Mouse (Mus musculus) bone marrow macrophage, adult 2 months (primary cell): ENCODE data around the gene Gm156.

Experiments used
- CTCF ChIP-seq: IDR thresholded peaks from 2 replicates; pipeline ENCODE4 v1.5.1; 2012; ENCODE audit warnings: low read depth, mild to moderate bottlenecking, low read length, moderate library complexity
- POLR2A ChIP-seq: IDR thresholded peaks from 2 replicates; pipeline ENCODE4 v1.6.1; 2012; ENCODE audit warnings: mild to moderate bottlenecking, low read depth, low read length, borderline replicate concordance

DNA sequence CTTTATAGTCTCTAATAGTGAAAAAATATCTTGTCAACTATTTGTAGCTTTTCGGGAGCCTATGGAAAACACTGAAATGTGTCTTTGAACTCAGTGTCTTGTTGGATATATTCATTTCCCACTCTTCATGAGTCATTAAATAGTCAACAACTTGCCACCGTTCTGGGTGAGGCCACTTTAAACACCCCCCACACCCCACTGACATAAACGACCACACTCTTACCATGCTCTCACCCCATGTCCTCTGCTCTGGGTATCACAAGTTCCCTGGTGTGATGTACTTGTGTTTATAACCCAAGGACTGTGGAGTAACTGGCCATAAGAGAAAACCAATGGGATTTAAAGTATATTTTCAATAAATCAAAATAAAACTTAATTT lies 36.4 kb downstream of the Gm156 start:
- TF ChIP-seq CTCF (no peak), POLR2A (no peak)
